Mouse (Mus musculus) hindbrain, embryonic 15.5 days (tissue): ENCODE measurements at regions not wholly inside any gene's neighbourhood (a gene's known extent, or its start where the extent isn't known, plus 50 kb on each side); places are given as distances from the start of the nearest gene placed in this dataset.
A peak's percentile ranks its signal among the peaks of the same experiment; 100 is the strongest.

Experiments used
- ATAC-seq: fragments of 200-750 bp; cut with Nextera tagmentation; 2 replicates; pipeline ENCODE4 v1.8.0; 2017; ENCODE audit warnings: low read depth, moderate number of reproducible peaks, moderate TSS enrichment; ENCODE audit not compliant: low FRiP score
- H3K27ac ChIP-seq: fragments of 300-500 bp; sonication (generic); replicated peaks from 2 replicates; pipeline ENCODE4 v1.5.1; 2015; ENCODE audit warnings: mild to moderate bottlenecking, inconsistent platforms
- H3K27me3 ChIP-seq: fragments of 300-500 bp; sonication (generic); 2 replicates; pipeline ENCODE4 v1.6.1; 2015; ENCODE audit warnings: control low read depth, inconsistent platforms
- H3K36me3 ChIP-seq: fragments of 300-500 bp; sonication (generic); 2 replicates; pipeline ENCODE4 v1.6.1; 2015; ENCODE audit warnings: control low read depth, inconsistent platforms
- H3K4me1 ChIP-seq: fragments of 300-500 bp; sonication (generic); replicated peaks from 2 replicates; pipeline ENCODE4 v1.6.1; 2015; ENCODE audit warnings: control low read depth, inconsistent platforms
- H3K4me2 ChIP-seq: fragments of 300-500 bp; sonication (generic); 2 replicates; pipeline ENCODE4 v1.6.1; 2015; ENCODE audit warnings: moderate library complexity, mild to moderate bottlenecking, inconsistent platforms
- H3K4me3 ChIP-seq: fragments of 300-500 bp; sonication (generic); 2 replicates; pipeline ENCODE4 v1.5.1; 2015; ENCODE audit warnings: mild to moderate bottlenecking, inconsistent platforms
- H3K9ac ChIP-seq: fragments of 300-500 bp; sonication (generic); 2 replicates; pipeline ENCODE4 v1.6.1; 2015; ENCODE audit warnings: inconsistent platforms
- H3K9me3 ChIP-seq: fragments of 300-500 bp; sonication (generic); 2 replicates; pipeline ENCODE4 v1.6.1; 2016; ENCODE audit warnings: control low read depth, inconsistent platforms
- WGBS: fragments of 180-500 bp; shearing (Covaris S2); methylation state at CpG from one replicate; pipeline ENCODE4 v1.1.7; 2015; 5-methylcytosine and 5-hydroxymethylcytosine counted together

GRCm38 (mm10) chr8:23504704-23505103 is 1093.5 kb downstream of the Mrps31 start:
- no peak overlapping the region for H3K9ac ChIP-seq
- peak overlapping the region; percentile 17; the same call in 1 of the 2 replicates for H3K4me2 ChIP-seq
- no peaks in the 10 kb centered on the region for H3K27me3 ChIP-seq
- no peaks in the 10 kb centered on the region for H3K4me1 ChIP-seq
- no peak overlapping the region for H3K27ac ChIP-seq
- no peaks in the 10 kb centered on the region for H3K36me3 ChIP-seq
- no peaks in the 10 kb centered on the region for H3K9me3 ChIP-seq
- peak; percentile 6; the same call in 1 of the 2 replicates for ATAC-seq
- no peak overlapping the region for H3K4me3 ChIP-seq
- WGBS = 44% methylated on average over 10 of the region's 10 CpGs

- no peaks in the 10 kb centered on the region for H3K36me3 ChIP-seq
- H3K27me3 ChIP-seq = no peaks in the 10 kb centered on the region
- 82% methylated on average over 9 of the region's 9 CpGs for WGBS
- H3K9me3 ChIP-seq = no peaks in the 10 kb centered on the region
- H3K4me3 ChIP-seq = no peak overlapping the region
- H3K27ac ChIP-seq = no peak overlapping the region
- H3K4me2 ChIP-seq = no peak overlapping the region
- H3K4me1 ChIP-seq = no peaks in the 10 kb centered on the region
- no peak overlapping the region for H3K9ac ChIP-seq
- ATAC-seq = no peak
Observed at GRCm38 (mm10) chr8:23505216-23505615, 1094.1 kb downstream of the Mrps31 start.

GRCm38 (mm10) chr8:23505966-23506365 is 1094.8 kb downstream of the Mrps31 start:
- Histone ChIP-seq H3K9ac (no peak overlapping the region), H3K4me2 (no peak overlapping the region), H3K4me3 (no peak overlapping the region), H3K4me1 (no peaks in the 10 kb centered on the region), H3K27me3 (no peaks in the 10 kb centered on the region), H3K27ac (no peak overlapping the region), H3K9me3 (no peaks in the 10 kb centered on the region), H3K36me3 (no peaks in the 10 kb centered on the region)
- WGBS = 91% methylated on average over 4 of the region's 4 CpGs
- no peak for ATAC-seq

GRCm38 (mm10) chr8:23507661-23508060 is 1096.5 kb downstream of the Mrps31 start:
- WGBS = 81% methylated on average over 4 of the region's 4 CpGs
- H3K27ac ChIP-seq = no peak overlapping the region
- ATAC-seq = no peak

GRCm38 (mm10) chr8:23510076-23510475 is 1098.9 kb downstream of the Mrps31 start:
- ATAC-seq = no peak
- Histone ChIP-seq H3K36me3 (no peaks in the 10 kb centered on the region), H3K27me3 (no peaks in the 10 kb centered on the region), H3K4me3 (no peak overlapping the region), H3K4me2 (no peak overlapping the region), H3K9ac (no peak overlapping the region), H3K4me1 (no peaks in the 10 kb centered on the region), H3K27ac (no peak overlapping the region), H3K9me3 (no peaks in the 10 kb centered on the region)
- 71% methylated on average over 5 of the region's 5 CpGs for WGBS

More at GRCm38 (mm10) chr8:23507661-23508060, 1096.5 kb downstream of the Mrps31 start:
- Histone ChIP-seq H3K27me3 (no peaks in the 10 kb centered on the region), H3K9ac (no peak overlapping the region), H3K4me2 (no peak overlapping the region), H3K9me3 (no peaks in the 10 kb centered on the region), H3K4me1 (no peaks in the 10 kb centered on the region), H3K36me3 (no peaks in the 10 kb centered on the region), H3K4me3 (no peak overlapping the region)

- Histone ChIP-seq H3K4me1 (no peaks in the 10 kb centered on the region), H3K36me3 (no peaks in the 10 kb centered on the region), H3K4me2 (no peak overlapping the region), H3K27ac (no peak overlapping the region), H3K4me3 (no peak overlapping the region), H3K27me3 (no peaks in the 10 kb centered on the region), H3K9ac (no peak overlapping the region), H3K9me3 (no peaks in the 10 kb centered on the region)
- ATAC-seq = no peak
- 75% methylated on average over 5 of the region's 5 CpGs for WGBS
Observed at GRCm38 (mm10) chr8:23510561-23510960, 1099.4 kb downstream of the Mrps31 start.

- H3K9me3 ChIP-seq = no peaks in the 10 kb centered on the region
- H3K4me3 ChIP-seq = no peak overlapping the region
- no peaks in the 10 kb centered on the region for H3K4me1 ChIP-seq
- no peak overlapping the region for H3K4me2 ChIP-seq
- no peak overlapping the region for H3K9ac ChIP-seq
- WGBS = 91% methylated on average over 1 of the region's 1 CpGs
- no peaks in the 10 kb centered on the region for H3K36me3 ChIP-seq
- no peak overlapping the region for H3K27ac ChIP-seq
- no peaks in the 10 kb centered on the region for H3K27me3 ChIP-seq
- ATAC-seq = no peak
Observed at GRCm38 (mm10) chr8:23511264-23511663, 1100.1 kb downstream of the Mrps31 start.

GRCm38 (mm10) chr8:23511792-23512191 is 1100.6 kb downstream of the Mrps31 start:
- 95% methylated on average over 6 of the region's 6 CpGs for WGBS
- Histone ChIP-seq H3K27ac (no peak overlapping the region), H3K4me2 (no peak overlapping the region), H3K36me3 (no peaks in the 10 kb centered on the region), H3K9me3 (no peaks in the 10 kb centered on the region), H3K4me3 (no peak overlapping the region), H3K4me1 (no peaks in the 10 kb centered on the region), H3K27me3 (no peaks in the 10 kb centered on the region), H3K9ac (no peak overlapping the region)
- no peak for ATAC-seq

- ATAC-seq = no peak
- H3K4me1 ChIP-seq = no peaks in the 10 kb centered on the region
- H3K9ac ChIP-seq = no peak overlapping the region
- no peaks in the 10 kb centered on the region for H3K9me3 ChIP-seq
- 79% methylated on average over 2 of the region's 2 CpGs for WGBS
- H3K4me2 ChIP-seq = no peak overlapping the region
- H3K27me3 ChIP-seq = no peaks in the 10 kb centered on the region
- H3K36me3 ChIP-seq = no peaks in the 10 kb centered on the region
- no peak overlapping the region for H3K4me3 ChIP-seq
- H3K27ac ChIP-seq = no peak overlapping the region
Observed at GRCm38 (mm10) chr8:23516469-23516868, 1105.3 kb downstream of the Mrps31 start.

- H3K27ac ChIP-seq = no peak overlapping the region
- no peaks in the 10 kb centered on the region for H3K4me1 ChIP-seq
- H3K36me3 ChIP-seq = no peaks in the 10 kb centered on the region
- H3K9me3 ChIP-seq = no peaks in the 10 kb centered on the region
- no peak overlapping the region for H3K4me3 ChIP-seq
- 56% methylated on average over 10 of the region's 10 CpGs for WGBS
- ATAC-seq = peak; percentile 83
- no peaks in the 10 kb centered on the region for H3K27me3 ChIP-seq
- H3K9ac ChIP-seq = no peak overlapping the region
- no peak overlapping the region for H3K4me2 ChIP-seq
Observed at GRCm38 (mm10) chr8:23531551-23532142, 1120.5 kb downstream of the Mrps31 start.

GRCm38 (mm10) chr8:23537681-23538359 is 1126.7 kb downstream of the Mrps31 start:
- H3K27ac ChIP-seq = peak overlapping the region; percentile 64; the same call in 1 of the 2 replicates
- 53% methylated on average over 7 of the region's 7 CpGs for WGBS

GRCm38 (mm10) chr8:23553565-23554473 is 1142.7 kb downstream of the Mrps31 start:
- H3K4me2 ChIP-seq = no peak overlapping the region
- H3K4me1 ChIP-seq = no peaks in the 10 kb centered on the region
- ATAC-seq = no peak
- no peak overlapping the region for H3K4me3 ChIP-seq
- no peak overlapping the region for H3K9ac ChIP-seq
- H3K27ac ChIP-seq = no peak overlapping the region
- no peaks in the 10 kb centered on the region for H3K36me3 ChIP-seq
- 59% methylated on average over 11 of the region's 12 CpGs for WGBS
- no peaks in the 10 kb centered on the region for H3K27me3 ChIP-seq
- no peaks in the 10 kb centered on the region for H3K9me3 ChIP-seq

More at GRCm38 (mm10) chr8:23537681-23538359, 1126.7 kb downstream of the Mrps31 start:
- H3K36me3 ChIP-seq = no peaks in the 10 kb centered on the region
- H3K4me2 ChIP-seq = no peak overlapping the region
- H3K9ac ChIP-seq = no peak overlapping the region
- H3K4me3 ChIP-seq = no peak overlapping the region
- H3K27me3 ChIP-seq = no peaks in the 10 kb centered on the region
- no peaks in the 10 kb centered on the region for H3K9me3 ChIP-seq
- peaks cover 6% of the 10 kb centered on the region; the same call in 1 of the 2 replicates for H3K4me1 ChIP-seq
- peak; percentile 90 for ATAC-seq
